Mouse (Mus musculus) cerebellum, postnatal 25 days (tissue): ENCODE results near the gene Trip13.

Experiments
- DNase-seq, 2 experiments: peaks; one replicate each; pipeline ENCODE4 v3.0.0; 2021; ENCODE audit warnings: mixed read lengths in 2 of 2

The Trip13 gene

GRCm38 (mm10) chr13:73886066-73886465 is 51.5 kb downstream of the Trip13 start:
- no peak for DNase-seq

GRCm38 (mm10) chr13:73885656-73886055 is 51.9 kb downstream of the Trip13 start:
- DNase-seq: peak in 1 of 2 experiments; percentile 16

- no peak for DNase-seq
These were observed 56.2 kb downstream of the Trip13 start for GRCm38 (mm10) chr13:73881347-73881746.

- peak; percentile 16 to 51 for DNase-seq
These were observed 57.8 kb downstream of the Trip13 start for GRCm38 (mm10) chr13:73879824-73880223.

GRCm38 (mm10) chr13:73872159-73872558 is 65.4 kb downstream of the Trip13 start:
- no peak for DNase-seq
